ENCODE assay signal across 1 mouse cellular context in genomic region chr16:98034971-98035370, GRCm38 (mm10). TPM values are rescaled to one million over a fixed set of nuclear protein-coding genes. Genes with fewer than 3 reads are reported as not detected.
"Had no signal": no experiment of that assay in that cellular context is flagged by ENCODE, and none has a peak within 500 bp of the region (broad histone marks: within the 10 kb centered on the region; RNA-seq: fewer than 3 reads in every experiment).

No protein-coding gene starts in this region.

RNA-seq across cellular contexts. Expression of gene A630089N07Rik, which starts 47.3 kb away (rescaled TPM):
- polyA plus RNA-seq: small intestine, adult 2 months had no signal
